Mouse (Mus musculus): ENCODE measurements at regions not wholly inside any gene's neighbourhood (a gene's known extent, or its start where the extent isn't known, plus 50 kb on each side); places are given as distances from the start of the nearest gene placed in this dataset.

DNA sequence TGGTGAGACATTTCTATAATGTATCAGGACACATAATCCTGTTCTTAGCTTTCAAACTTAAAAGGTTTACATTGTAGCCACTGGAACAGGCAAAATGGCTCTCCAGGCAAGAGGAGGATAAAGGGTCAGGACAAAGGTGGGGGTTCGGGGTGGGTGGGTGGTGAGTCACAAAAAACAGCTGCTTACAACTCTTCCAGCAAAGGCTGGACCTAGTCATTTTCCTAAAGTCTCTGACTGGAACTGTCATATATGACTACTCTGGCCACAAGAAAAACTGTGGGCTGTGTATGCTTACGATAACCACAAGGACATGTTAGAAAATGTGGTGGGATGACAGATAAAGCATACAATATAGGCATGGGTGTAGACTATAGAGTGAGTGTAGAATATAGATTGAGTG is 163.6 kb upstream of the Dapk1 start:
- H3K27me3 ChIP-seq (ENCODE audit: control insufficient read depth, insufficient read depth, low read length), result 0 out of 2 replicates have a peak, but pooled peaks cover 2% of the 10 kb centered on the region
- no peaks in the 10 kb centered on the region for H3K4me1 ChIP-seq (ENCODE audit: control insufficient read depth, insufficient read depth, low read length)
- no peak overlapping the region for H3K4me3 ChIP-seq (ENCODE audit: insufficient read depth, low read depth, low read length)
- no peak overlapping the region for H3K27ac ChIP-seq (replicated peaks; ENCODE audit: insufficient read depth, low read depth, low read length)
- H3K36me3 ChIP-seq (ENCODE audit: control insufficient read depth, insufficient read depth, low read length), result no peaks in the 10 kb centered on the region
- TF ChIP-seq CTCF (IDR thresholded peaks at IDR 0.05; ENCODE audit: low read depth, low read length) (no peak), POLR2A (IDR thresholded peaks at IDR 0.05; ENCODE audit: extremely low read depth, insufficient read depth, low read length) (no peak)
- H3K9ac ChIP-seq (ENCODE audit: low read depth, low read length), result no peak overlapping the region
- no peak for DNase-seq (ENCODE audit: extremely low read depth, low read depth, low spot score)
- H3K79me2 ChIP-seq (ENCODE audit: control insufficient read depth, insufficient read depth, low read length), result no peaks in the 10 kb centered on the region
- 92% methylated on average over 2 of the region's 2 CpGs for WGBS

DNA sequence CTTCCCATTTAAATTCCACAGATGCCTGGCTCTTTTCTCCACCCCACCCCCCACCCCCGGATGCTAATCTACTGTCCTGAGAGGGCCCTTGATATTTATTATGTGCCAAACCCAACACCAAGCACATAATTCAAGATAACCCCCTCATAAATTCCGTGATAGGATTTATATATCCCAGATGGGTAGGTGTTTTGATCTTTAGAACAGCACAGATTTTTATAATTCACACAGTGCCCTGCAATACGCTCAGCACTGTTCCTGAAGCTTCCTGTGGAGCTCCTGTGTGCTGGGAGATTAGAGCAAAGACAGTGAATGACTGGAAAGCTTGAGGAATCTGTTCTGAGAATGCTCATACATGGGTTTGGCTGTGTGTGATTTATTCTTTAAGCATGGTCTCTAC is 161.2 kb upstream of the Dapk1 start:
- H3K27ac ChIP-seq (replicated peaks; ENCODE audit: insufficient read depth, low read depth, low read length), result no peak overlapping the region
- no peak for DNase-seq (ENCODE audit: extremely low read depth, low read depth, low spot score)
- H3K27me3 ChIP-seq (ENCODE audit: control insufficient read depth, insufficient read depth, low read length), result no peaks in the 10 kb centered on the region
- H3K36me3 ChIP-seq (ENCODE audit: control insufficient read depth, insufficient read depth, low read length), result no peaks in the 10 kb centered on the region
- H3K9ac ChIP-seq (ENCODE audit: low read depth, low read length), result no peak overlapping the region
- H3K4me1 ChIP-seq (ENCODE audit: control insufficient read depth, insufficient read depth, low read length), result no peaks in the 10 kb centered on the region
- no peaks in the 10 kb centered on the region for H3K79me2 ChIP-seq (ENCODE audit: control insufficient read depth, insufficient read depth, low read length)
- TF ChIP-seq CTCF (IDR thresholded peaks at IDR 0.05; ENCODE audit: low read depth, low read length) (no peak), POLR2A (IDR thresholded peaks at IDR 0.05; ENCODE audit: extremely low read depth, insufficient read depth, low read length) (no peak)
- WGBS, result 63% methylated on average over 3 of the region's 3 CpGs
- H3K4me3 ChIP-seq (ENCODE audit: insufficient read depth, low read depth, low read length), result no peak overlapping the region

DNA sequence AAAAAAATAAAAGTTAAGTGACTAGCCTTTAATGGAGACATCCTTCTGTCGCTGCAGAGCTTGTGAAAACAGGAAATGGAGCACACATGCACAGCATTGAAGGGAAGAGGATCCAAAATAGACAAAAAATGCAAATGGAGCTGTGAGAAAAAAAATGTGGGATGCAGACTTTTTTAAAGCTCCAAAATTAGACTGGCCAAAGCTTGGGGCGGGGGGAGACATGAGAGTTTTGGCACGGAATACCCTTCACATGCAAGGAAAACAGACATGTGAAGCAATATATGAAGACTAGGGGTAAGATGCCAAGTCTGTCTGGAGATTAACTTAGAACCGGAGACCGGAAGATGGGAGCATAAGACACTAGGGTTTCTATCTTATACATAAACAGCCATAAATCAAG is 156.6 kb upstream of the Dapk1 start:
- H3K27ac ChIP-seq (replicated peaks; ENCODE audit: insufficient read depth, low read depth, low read length), result no peak overlapping the region
- TF ChIP-seq POLR2A (IDR thresholded peaks at IDR 0.05; ENCODE audit: extremely low read depth, insufficient read depth, low read length), result no peak
- no peak for TF ChIP-seq CTCF (IDR thresholded peaks at IDR 0.05; ENCODE audit: low read depth, low read length)
- DNase-seq (ENCODE audit: extremely low read depth, low read depth, low spot score), result no peak
- H3K79me2 ChIP-seq (ENCODE audit: control insufficient read depth, insufficient read depth, low read length), result no peaks in the 10 kb centered on the region
- H3K9ac ChIP-seq (ENCODE audit: low read depth, low read length), result no peak overlapping the region
- H3K4me3 ChIP-seq (ENCODE audit: insufficient read depth, low read depth, low read length), result no peak overlapping the region
- no peaks in the 10 kb centered on the region for H3K4me1 ChIP-seq (ENCODE audit: control insufficient read depth, insufficient read depth, low read length)
- no peaks in the 10 kb centered on the region for H3K27me3 ChIP-seq (ENCODE audit: control insufficient read depth, insufficient read depth, low read length)
- H3K36me3 ChIP-seq (ENCODE audit: control insufficient read depth, insufficient read depth, low read length), result no peaks in the 10 kb centered on the region
- WGBS, result 82% methylated on average over 5 of the region's 5 CpGs

GRCm38 (mm10) chr13:60446926-60447325 is 154.8 kb upstream of the Dapk1 start:
- no peak overlapping the region for H3K27ac ChIP-seq (replicated peaks; ENCODE audit: insufficient read depth, low read depth, low read length)
- H3K4me3 ChIP-seq (ENCODE audit: insufficient read depth, low read depth, low read length), result no peak overlapping the region
- H3K4me1 ChIP-seq (ENCODE audit: control insufficient read depth, insufficient read depth, low read length), result no peaks in the 10 kb centered on the region
- H3K79me2 ChIP-seq (ENCODE audit: control insufficient read depth, insufficient read depth, low read length), result no peaks in the 10 kb centered on the region
- H3K36me3 ChIP-seq (ENCODE audit: control insufficient read depth, insufficient read depth, low read length), result no peaks in the 10 kb centered on the region
- no peak overlapping the region for H3K9ac ChIP-seq (ENCODE audit: low read depth, low read length)
- 71% methylated on average over 5 of the region's 5 CpGs for WGBS
- DNase-seq (ENCODE audit: extremely low read depth, low read depth, low spot score), result no peak
- TF ChIP-seq CTCF (IDR thresholded peaks at IDR 0.05; ENCODE audit: low read depth, low read length) (no peak), POLR2A (IDR thresholded peaks at IDR 0.05; ENCODE audit: extremely low read depth, insufficient read depth, low read length) (no peak)
- H3K27me3 ChIP-seq (ENCODE audit: control insufficient read depth, insufficient read depth, low read length), result no peaks in the 10 kb centered on the region

DNA sequence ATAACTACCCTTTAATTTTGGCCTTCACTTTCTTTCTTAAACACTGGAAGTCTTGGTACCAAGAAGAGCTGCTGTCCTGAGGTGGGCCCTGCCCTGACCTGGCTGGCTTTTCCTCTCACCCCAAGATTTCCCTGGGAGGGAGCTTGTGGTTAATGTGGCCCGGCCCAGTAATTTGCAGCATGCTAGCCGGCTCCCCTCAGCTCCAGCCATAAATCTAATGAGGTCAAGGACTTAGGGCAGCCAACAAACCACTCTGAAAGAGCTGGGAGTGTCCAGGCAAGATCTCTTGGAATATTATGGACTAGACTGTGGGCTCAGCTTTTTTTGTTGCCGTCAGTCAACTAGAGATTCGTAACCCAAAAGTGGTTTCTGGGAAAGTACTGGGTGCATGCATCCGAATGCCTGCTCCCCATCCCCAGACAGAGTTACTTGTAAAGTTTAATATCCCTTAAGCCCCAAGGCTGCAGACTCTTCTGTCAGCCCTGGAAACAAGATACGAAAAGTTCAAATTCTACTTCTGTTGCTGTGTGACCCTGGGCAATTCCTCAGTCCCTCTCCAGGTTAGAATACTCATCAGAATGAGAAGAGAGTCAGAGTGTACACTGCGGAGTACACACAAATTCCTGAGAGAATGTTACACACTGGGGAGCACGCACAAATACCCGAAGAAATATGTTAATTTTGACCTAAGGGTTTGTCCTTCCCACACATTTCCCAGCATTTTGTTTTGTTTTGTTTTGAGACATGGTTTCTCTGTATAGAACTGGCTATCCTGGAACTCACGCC is 150.8 kb upstream of the Dapk1 start:
- no peaks in the 10 kb centered on the region for H3K36me3 ChIP-seq (ENCODE audit: control insufficient read depth, insufficient read depth, low read length)
- no peak overlapping the region for H3K4me3 ChIP-seq (ENCODE audit: insufficient read depth, low read depth, low read length)
- H3K4me1 ChIP-seq (ENCODE audit: control insufficient read depth, insufficient read depth, low read length), result peaks cover 3% of the 10 kb centered on the region; the same call in 1 of the 2 replicates
- H3K27me3 ChIP-seq (ENCODE audit: control insufficient read depth, insufficient read depth, low read length), result no peaks in the 10 kb centered on the region
- no peaks in the 10 kb centered on the region for H3K79me2 ChIP-seq (ENCODE audit: control insufficient read depth, insufficient read depth, low read length)
- DNase-seq (ENCODE audit: extremely low read depth, low read depth, low spot score), result no peak
- TF ChIP-seq CTCF (IDR thresholded peaks at IDR 0.05; ENCODE audit: low read depth, low read length) (no peak), POLR2A (IDR thresholded peaks at IDR 0.05; ENCODE audit: extremely low read depth, insufficient read depth, low read length) (no peak)
- H3K9ac ChIP-seq (ENCODE audit: low read depth, low read length), result no peak overlapping the region
- no peak overlapping the region for H3K27ac ChIP-seq (replicated peaks; ENCODE audit: insufficient read depth, low read depth, low read length)
- 85% methylated on average over 10 of the region's 10 CpGs for WGBS

DNA sequence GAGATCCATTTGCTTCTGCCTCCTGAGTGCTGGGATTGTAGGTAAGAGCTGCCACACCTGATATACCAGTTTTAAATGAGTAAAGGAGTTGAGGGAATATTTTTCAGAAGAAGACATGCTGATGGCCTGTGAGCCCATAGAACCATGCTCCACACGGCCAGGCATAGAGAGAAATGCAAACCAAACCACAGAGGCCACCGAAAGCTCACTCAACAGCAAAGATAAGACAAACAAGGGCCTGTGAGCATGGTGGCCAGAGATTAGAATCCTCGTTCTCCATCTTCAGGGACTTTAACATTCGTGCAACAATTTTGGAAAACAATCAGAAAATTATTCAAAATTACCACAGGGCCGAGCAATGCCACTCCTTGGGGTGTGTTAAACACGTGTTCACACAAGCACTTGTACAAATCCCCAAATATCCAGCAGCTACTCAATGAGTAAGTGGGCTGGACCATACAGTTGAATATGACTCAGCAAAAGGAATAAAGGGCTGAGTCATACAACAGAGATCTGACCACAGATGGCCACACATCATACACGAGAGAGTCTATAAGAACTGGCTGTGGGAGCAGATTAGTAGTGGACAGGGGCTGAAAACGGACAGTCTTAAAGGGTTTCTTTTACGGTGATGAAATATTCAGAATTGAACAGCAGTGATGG is 147.8 kb upstream of the Dapk1 start:
- Histone ChIP-seq H3K27ac (replicated peaks; ENCODE audit: insufficient read depth, low read depth, low read length) (no peak overlapping the region), H3K27me3 (ENCODE audit: control insufficient read depth, insufficient read depth, low read length) (no peaks in the 10 kb centered on the region), H3K79me2 (ENCODE audit: control insufficient read depth, insufficient read depth, low read length) (no peaks in the 10 kb centered on the region), H3K9ac (ENCODE audit: low read depth, low read length) (no peak overlapping the region), H3K4me3 (ENCODE audit: insufficient read depth, low read depth, low read length) (no peak overlapping the region), H3K36me3 (ENCODE audit: control insufficient read depth, insufficient read depth, low read length) (no peaks in the 10 kb centered on the region), H3K4me1 (ENCODE audit: control insufficient read depth, insufficient read depth, low read length) (peaks cover 3% of the 10 kb centered on the region; the same call in 1 of the 2 replicates)
- TF ChIP-seq POLR2A (IDR thresholded peaks at IDR 0.05; ENCODE audit: extremely low read depth, insufficient read depth, low read length), result no peak
- no peak for TF ChIP-seq CTCF (IDR thresholded peaks at IDR 0.05; ENCODE audit: low read depth, low read length)
- DNase-seq (ENCODE audit: extremely low read depth, low read depth, low spot score), result no peak
- whole genome bisulfite sequencing, result 89% methylated on average over 9 of the region's 9 CpGs

All from liver, adult 2 months (tissue).